Mouse (Mus musculus) limb, embryonic 15.5 days (tissue): Measurements from ENCODE around the gene Cmip. TPM values are rescaled to one million over a fixed set of nuclear protein-coding genes. Genes with fewer than 3 reads are reported as not detected.
"Not testable (repeated sequence)": the region's sequence is repeated elsewhere in the genome, so short reads cannot be mapped to it uniquely, and the experiment has no call there.

Source experiments
- ATAC-seq: fragments of 200-750 bp; cut with Nextera tagmentation; 2 replicates; pipeline ENCODE4 v1.8.0; 2017; ENCODE audit warnings: low read depth, moderate TSS enrichment; ENCODE audit not compliant: insufficient number of reproducible peaks, low FRiP score, low TSS enrichment
- H3K27ac ChIP-seq: fragments of 300-500 bp; sonication (generic); 2 replicates; pipeline ENCODE4 v1.5.1; 2015; ENCODE audit warnings: moderate library complexity, mild to moderate bottlenecking, inconsistent platforms
- H3K27me3 ChIP-seq: fragments of 300-500 bp; sonication (generic); 2 replicates; pipeline ENCODE4 v1.6.1; 2015; ENCODE audit warnings: inconsistent platforms
- H3K36me3 ChIP-seq: fragments of 300-500 bp; sonication (generic); 2 replicates; pipeline ENCODE4 v1.6.1; 2015; ENCODE audit warnings: inconsistent platforms
- H3K4me1 ChIP-seq: fragments of 300-500 bp; sonication (generic); 2 replicates; pipeline ENCODE4 v1.6.1; 2015; ENCODE audit warnings: inconsistent platforms
- H3K4me2 ChIP-seq: fragments of 300-500 bp; sonication (generic); 2 replicates; pipeline ENCODE4 v1.6.1; 2015; ENCODE audit warnings: mild to moderate bottlenecking, inconsistent platforms
- H3K4me3 ChIP-seq: fragments of 300-500 bp; sonication (generic); 2 replicates; pipeline ENCODE4 v1.5.1; 2015; ENCODE audit warnings: mild to moderate bottlenecking, inconsistent platforms
- H3K9ac ChIP-seq: fragments of 300-500 bp; sonication (generic); 2 replicates; pipeline ENCODE4 v1.6.1; 2015; ENCODE audit warnings: inconsistent platforms
- H3K9me3 ChIP-seq: fragments of 300-500 bp; sonication (generic); 2 replicates; pipeline ENCODE4 v1.6.1; 2016; ENCODE audit warnings: inconsistent platforms
- WGBS: fragments of 180-500 bp; shearing (Covaris S2); methylation state at CpG from one replicate; pipeline ENCODE4 v1.1.7; 2015; 5-methylcytosine and 5-hydroxymethylcytosine counted together
- polyA plus RNA-seq: library from polyadenylated mRNA; unstranded; fragments of >200 nt; fragmentation: Nextera tagmentation; extraction: Ambion mirVana; gene quantifications from 2 replicates; pipeline ENCODE4 v1.2.1, GENCODE M21; 2015

Cmip gene
- polyA plus RNA-seq, 1 experiment from 2014 or later, result 18.8 TPM

DNA sequence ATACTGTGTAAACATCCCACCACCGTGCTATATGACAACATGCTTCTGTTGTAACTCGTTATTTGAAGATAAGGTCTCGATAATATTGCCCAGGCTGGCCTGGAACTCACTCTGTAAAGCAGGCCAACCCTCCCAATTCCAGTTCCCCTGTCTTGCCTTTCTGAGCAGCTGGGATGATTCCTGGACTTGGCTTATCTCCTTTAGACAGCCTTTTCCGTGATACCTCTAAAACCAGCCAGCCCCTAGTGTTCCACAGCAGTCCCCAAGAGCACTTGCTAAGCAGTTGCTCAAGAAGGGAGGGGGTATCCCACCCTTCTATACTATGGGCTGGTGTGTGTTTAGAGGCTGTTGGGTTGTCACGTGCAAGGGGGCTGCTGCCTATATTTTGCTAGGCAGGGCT, 165.0 kb downstream of the Cmip start:
- Histone ChIP-seq H3K9ac (no peak overlapping the region), H3K36me3 (peaks cover 44% of the 10 kb centered on the region), H3K27ac (no peak overlapping the region), H3K4me1 (0 out of 2 replicates have a peak, but pooled peaks cover 8% of the 10 kb centered on the region), H3K4me3 (no peak overlapping the region), H3K27me3 (no peaks in the 10 kb centered on the region), H3K9me3 (no peaks in the 10 kb centered on the region), H3K4me2 (no peak overlapping the region)
- 71% methylated on average over 5 of the region's 5 CpGs for WGBS
- no peak for ATAC-seq

DNA sequence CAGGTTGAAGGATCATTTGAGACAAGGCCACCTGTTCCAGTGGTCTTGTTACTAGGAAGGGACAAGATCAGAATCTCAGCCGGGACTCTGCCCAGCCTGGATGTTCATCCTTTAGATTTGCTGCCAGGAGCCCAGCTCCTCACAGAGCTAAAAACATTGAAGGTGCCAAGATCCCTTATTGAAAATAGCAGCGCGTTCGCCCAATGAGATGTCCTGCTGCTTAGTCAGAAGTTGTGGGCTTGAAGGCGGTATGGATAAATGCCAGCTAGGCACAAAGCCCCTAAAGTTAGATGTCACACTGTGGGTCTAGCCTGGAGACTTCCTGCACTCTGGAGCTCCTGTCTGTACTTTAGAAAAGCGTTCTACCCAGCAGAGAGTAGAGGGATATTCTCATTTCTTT, 165.5 kb downstream of the Cmip start:
- no peaks in the 10 kb centered on the region for H3K9me3 ChIP-seq
- H3K27ac ChIP-seq, result no peak overlapping the region
- H3K4me1 ChIP-seq, result 0 out of 2 replicates have a peak, but pooled peaks cover 8% of the 10 kb centered on the region
- ATAC-seq, result no peak
- no peak overlapping the region for H3K9ac ChIP-seq
- H3K4me2 ChIP-seq, result no peak overlapping the region
- WGBS, result 88% methylated on average over 6 of the region's 6 CpGs
- H3K36me3 ChIP-seq, result peaks cover 49% of the 10 kb centered on the region
- no peak overlapping the region for H3K4me3 ChIP-seq
- no peaks in the 10 kb centered on the region for H3K27me3 ChIP-seq

DNA sequence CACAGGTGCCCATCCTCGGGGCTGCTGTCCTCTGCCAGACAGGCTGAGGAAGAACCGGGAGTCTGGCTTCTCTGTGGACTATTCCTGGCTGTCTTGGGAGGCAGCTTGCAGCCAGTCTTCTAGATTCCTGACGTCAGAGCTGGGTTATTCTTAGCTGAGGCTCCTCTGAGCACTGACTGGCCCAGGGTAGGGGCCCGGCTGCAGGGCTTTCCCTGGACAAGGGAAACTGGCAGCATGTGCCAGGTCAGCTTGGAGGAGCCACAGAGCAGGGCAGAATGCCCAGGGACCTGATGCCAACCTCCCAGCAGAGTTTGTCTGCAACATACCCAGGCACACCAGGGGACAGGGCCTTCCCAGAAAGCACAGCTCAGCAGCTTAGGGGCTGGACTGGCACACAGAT, 166.2 kb downstream of the Cmip start:
- no peak overlapping the region for H3K9ac ChIP-seq
- no peak for ATAC-seq
- 0 out of 2 replicates have a peak overlapping the region, but pooled peaks have one; percentile 43 for H3K27ac ChIP-seq
- 69% methylated on average over 4 of the region's 4 CpGs for WGBS
- peaks cover 51% of the 10 kb centered on the region for H3K36me3 ChIP-seq
- H3K27me3 ChIP-seq, result no peaks in the 10 kb centered on the region
- H3K4me1 ChIP-seq, result 0 out of 2 replicates have a peak, but pooled peaks cover 8% of the 10 kb centered on the region
- no peak overlapping the region for H3K4me3 ChIP-seq
- H3K4me2 ChIP-seq, result no peak overlapping the region
- no peaks in the 10 kb centered on the region for H3K9me3 ChIP-seq

- H3K27ac ChIP-seq, H3K4me3 ChIP-seq, H3K4me1 ChIP-seq, H3K27me3 ChIP-seq, ATAC-seq, H3K9ac ChIP-seq, H3K4me2 ChIP-seq, H3K9me3 ChIP-seq: not testable (repeated sequence)
- 90% methylated on average over 8 of the region's 8 CpGs for WGBS
- peaks cover 86% of the 10 kb centered on the region for H3K36me3 ChIP-seq
Observed at GRCm38 (mm10) chr8:117427816-117428215, 171.0 kb downstream of the Cmip start.

- Histone ChIP-seq H3K9ac (no peak overlapping the region), H3K4me3 (no peak overlapping the region), H3K4me1 (no peaks in the 10 kb centered on the region), H3K27ac (no peak overlapping the region), H3K36me3 (peaks cover 85% of the 10 kb centered on the region), H3K27me3 (no peaks in the 10 kb centered on the region), H3K9me3 (no peaks in the 10 kb centered on the region), H3K4me2 (no peak overlapping the region)
- 73% methylated on average over 21 of the region's 21 CpGs for WGBS
- no peak for ATAC-seq
Observed at GRCm38 (mm10) chr8:117428524-117429162, 171.8 kb downstream of the Cmip start.

DNA sequence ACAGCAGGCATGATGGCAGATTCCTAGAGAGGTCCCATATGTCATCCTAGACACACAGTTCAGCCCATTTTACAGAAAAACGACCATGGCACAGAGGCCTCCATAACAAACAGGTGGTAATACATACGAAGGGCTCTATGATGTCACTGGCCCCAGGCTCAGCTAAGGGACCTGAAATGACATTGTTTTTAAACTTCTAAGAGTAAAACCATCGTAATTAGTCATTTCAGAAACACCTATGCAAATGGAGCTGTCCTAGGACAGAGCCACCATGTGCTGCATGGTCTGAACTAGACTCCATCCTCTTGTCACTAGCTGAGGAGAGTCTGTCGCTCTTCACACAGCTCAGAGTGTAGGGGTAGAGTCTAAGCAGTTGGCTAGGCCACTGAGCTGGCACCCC, 173.8 kb downstream of the Cmip start:
- no peak overlapping the region for H3K4me2 ChIP-seq
- H3K9me3 ChIP-seq, result no peaks in the 10 kb centered on the region
- H3K36me3 ChIP-seq, result peaks cover 86% of the 10 kb centered on the region
- no peak overlapping the region for H3K27ac ChIP-seq
- H3K4me3 ChIP-seq, result no peak overlapping the region
- no peaks in the 10 kb centered on the region for H3K27me3 ChIP-seq
- 91% methylated on average over 4 of the region's 4 CpGs for WGBS
- no peak for ATAC-seq
- no peaks in the 10 kb centered on the region for H3K4me1 ChIP-seq
- H3K9ac ChIP-seq, result no peak overlapping the region

DNA sequence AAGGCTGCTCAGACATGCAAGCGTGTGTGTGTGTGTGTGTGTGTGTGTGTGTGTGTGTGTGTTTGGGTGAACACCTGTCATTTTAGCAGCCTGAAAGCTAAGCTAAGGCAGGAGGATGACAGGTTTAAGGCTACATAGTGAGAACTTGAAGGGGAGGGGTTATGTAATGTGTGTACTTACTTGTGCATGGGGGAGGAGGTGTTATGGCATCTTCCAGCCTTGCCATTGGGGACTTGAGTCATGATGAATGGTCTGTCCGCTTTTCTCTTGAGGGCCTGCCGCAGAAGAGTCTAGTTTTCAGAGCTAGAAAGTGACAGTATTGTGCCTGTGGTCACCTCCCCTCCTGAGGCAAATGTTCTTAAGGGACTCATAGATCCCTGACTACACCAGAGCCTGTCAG, 174.7 kb downstream of the Cmip start:
- no peak overlapping the region for H3K27ac ChIP-seq
- no peak overlapping the region for H3K9ac ChIP-seq
- H3K4me3 ChIP-seq, result no peak overlapping the region
- ATAC-seq, result no peak
- H3K36me3 ChIP-seq, result peaks cover 86% of the 10 kb centered on the region
- no peaks in the 10 kb centered on the region for H3K9me3 ChIP-seq
- no peak overlapping the region for H3K4me2 ChIP-seq
- no peaks in the 10 kb centered on the region for H3K27me3 ChIP-seq
- H3K4me1 ChIP-seq, result no peaks in the 10 kb centered on the region
- 79% methylated on average over 3 of the region's 3 CpGs for WGBS

- no peak overlapping the region for H3K4me3 ChIP-seq
- H3K9me3 ChIP-seq, result no peaks in the 10 kb centered on the region
- WGBS, result 81% methylated on average over 8 of the region's 8 CpGs
- H3K36me3 ChIP-seq, result peaks cover 84% of the 10 kb centered on the region
- no peak overlapping the region for H3K9ac ChIP-seq
- H3K4me1 ChIP-seq, result no peaks in the 10 kb centered on the region
- no peak overlapping the region for H3K27ac ChIP-seq
- no peak for ATAC-seq
- no peaks in the 10 kb centered on the region for H3K27me3 ChIP-seq
- H3K4me2 ChIP-seq, result no peak overlapping the region
Observed at GRCm38 (mm10) chr8:117432111-117432510, 175.2 kb downstream of the Cmip start.

DNA sequence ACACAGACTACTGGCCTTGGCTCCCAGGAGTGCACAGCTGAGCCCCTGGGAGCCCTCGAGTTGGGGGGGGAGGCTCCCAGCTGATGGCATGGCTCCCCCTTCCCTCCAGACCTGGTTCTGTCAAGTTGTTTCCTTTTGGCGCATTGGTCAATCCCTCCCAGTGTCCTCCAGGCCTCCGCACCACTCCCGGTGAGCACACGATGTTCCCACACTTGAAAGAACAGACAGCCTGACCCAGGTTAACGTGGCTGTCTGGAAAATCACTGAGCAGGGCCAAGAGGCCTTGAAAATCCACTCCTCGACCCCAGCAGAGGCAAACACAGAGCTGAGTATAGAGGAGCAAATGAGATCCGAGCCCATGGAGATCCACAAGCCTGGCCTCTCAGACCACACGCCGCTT, 177.1 kb downstream of the Cmip start:
- no peaks in the 10 kb centered on the region for H3K27me3 ChIP-seq
- ATAC-seq, result no peak
- H3K4me1 ChIP-seq, result no peaks in the 10 kb centered on the region
- H3K9ac ChIP-seq, result no peak overlapping the region
- no peak overlapping the region for H3K27ac ChIP-seq
- H3K4me3 ChIP-seq, result no peak overlapping the region
- H3K36me3 ChIP-seq, result peaks cover 86% of the 10 kb centered on the region
- no peaks in the 10 kb centered on the region for H3K9me3 ChIP-seq
- 86% methylated on average over 10 of the region's 10 CpGs for WGBS
- H3K4me2 ChIP-seq, result no peak overlapping the region

DNA sequence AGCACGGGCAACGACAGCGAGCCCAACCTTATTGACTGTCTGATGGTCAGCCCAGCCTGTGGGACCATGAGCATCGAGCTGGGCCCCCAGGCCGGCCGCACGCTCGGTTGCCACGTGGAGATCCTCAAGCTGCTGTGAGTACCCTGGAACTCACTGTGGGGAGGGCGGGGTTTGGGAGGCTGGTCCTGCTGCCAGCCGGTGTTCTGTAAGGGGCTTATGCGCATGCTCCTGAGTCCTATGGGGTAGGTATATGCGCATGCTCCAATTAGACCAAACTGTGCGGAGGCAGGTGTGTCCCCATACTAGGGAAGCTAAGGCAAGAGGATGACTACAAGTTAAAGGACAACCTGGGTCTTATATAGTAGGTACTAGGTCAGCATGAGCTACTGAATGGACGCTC, 179.9 kb downstream of the Cmip start:
- H3K4me3 ChIP-seq, result no peak overlapping the region
- H3K36me3 ChIP-seq, result peaks cover 64% of the 10 kb centered on the region
- ATAC-seq, result no peak
- H3K27me3 ChIP-seq, result no peaks in the 10 kb centered on the region
- H3K27ac ChIP-seq, result no peak overlapping the region
- H3K4me1 ChIP-seq, result no peaks in the 10 kb centered on the region
- WGBS, result 90% methylated on average over 15 of the region's 15 CpGs
- no peak overlapping the region for H3K9ac ChIP-seq
- no peak overlapping the region for H3K4me2 ChIP-seq
- no peaks in the 10 kb centered on the region for H3K9me3 ChIP-seq

DNA sequence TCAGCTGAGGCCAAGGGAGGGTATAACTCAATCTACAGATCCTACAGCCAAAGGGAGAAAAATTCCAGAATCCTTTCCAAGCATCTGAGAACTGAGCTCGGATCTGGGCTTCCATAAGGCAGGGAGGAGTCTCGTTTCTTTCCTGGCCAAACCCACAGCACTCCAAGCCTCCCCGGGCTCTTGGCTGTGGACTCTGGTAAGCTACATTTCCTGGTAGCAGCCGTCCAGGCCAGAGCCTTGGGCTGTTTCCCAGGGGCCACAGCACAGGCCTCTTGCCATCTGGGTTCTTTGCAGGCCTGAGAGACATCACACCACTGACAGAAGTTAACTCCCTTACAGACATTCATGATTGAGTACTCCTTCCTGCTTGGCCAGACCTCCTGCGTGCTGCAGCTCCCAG, 180.8 kb downstream of the Cmip start:
- peaks cover 59% of the 10 kb centered on the region for H3K36me3 ChIP-seq
- H3K4me3 ChIP-seq, result no peak overlapping the region
- no peaks in the 10 kb centered on the region for H3K27me3 ChIP-seq
- WGBS, result 56% methylated on average over 5 of the region's 5 CpGs
- no peak overlapping the region for H3K4me2 ChIP-seq
- H3K4me1 ChIP-seq, result no peaks in the 10 kb centered on the region
- no peaks in the 10 kb centered on the region for H3K9me3 ChIP-seq
- no peak overlapping the region for H3K9ac ChIP-seq
- H3K27ac ChIP-seq, result peak overlapping the region; percentile 18; the same call in 1 of the 2 replicates
- peak; percentile 71 for ATAC-seq

GRCm38 (mm10) chr8:117440317-117440716, 183.5 kb downstream of the Cmip start:
- 86% methylated on average over 14 of the region's 14 CpGs for WGBS
- H3K36me3 ChIP-seq, result peaks cover 44% of the 10 kb centered on the region

DNA sequence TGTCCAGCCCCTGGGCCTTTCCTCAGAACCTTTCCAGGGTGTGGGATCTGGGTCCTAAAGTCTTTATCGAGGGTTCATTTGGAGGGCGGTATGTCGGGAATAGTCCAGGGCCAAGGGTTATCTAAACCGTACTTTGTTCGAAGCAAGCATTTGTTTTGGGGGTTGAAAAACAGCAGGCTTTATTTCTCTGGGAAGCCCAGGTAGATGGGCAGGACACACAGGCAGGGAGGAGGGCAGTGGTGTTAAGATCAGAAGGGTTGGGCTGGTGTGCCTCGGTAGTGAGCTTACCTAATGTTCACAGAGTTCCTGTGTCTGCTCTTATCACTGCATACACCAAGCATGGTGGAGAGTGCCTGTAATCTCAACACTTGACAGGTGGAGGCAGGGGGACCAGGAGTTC, 183.9 kb downstream of the Cmip start:
- no peak overlapping the region for H3K4me2 ChIP-seq
- H3K9me3 ChIP-seq, result no peaks in the 10 kb centered on the region
- H3K36me3 ChIP-seq, result peaks cover 42% of the 10 kb centered on the region
- no peak overlapping the region for H3K27ac ChIP-seq
- no peak overlapping the region for H3K9ac ChIP-seq
- no peak overlapping the region for H3K4me3 ChIP-seq
- H3K4me1 ChIP-seq, result no peaks in the 10 kb centered on the region
- ATAC-seq, result no peak
- H3K27me3 ChIP-seq, result no peaks in the 10 kb centered on the region
- WGBS, result 97% methylated on average over 6 of the region's 6 CpGs

More at GRCm38 (mm10) chr8:117440317-117440716, 183.5 kb downstream of the Cmip start:
- H3K9ac ChIP-seq, result no peak overlapping the region
- no peak for ATAC-seq
- H3K4me2 ChIP-seq, result no peak overlapping the region
- no peaks in the 10 kb centered on the region for H3K27me3 ChIP-seq
- H3K27ac ChIP-seq, result no peak overlapping the region
- no peaks in the 10 kb centered on the region for H3K9me3 ChIP-seq
- H3K4me3 ChIP-seq, result no peak overlapping the region
- H3K4me1 ChIP-seq, result no peaks in the 10 kb centered on the region
